Mouse (Mus musculus) gastrocnemius, postnatal 36 days (tissue): ENCODE results near the gene Tbc1d1. TPM values are rescaled to one million over a fixed set of nuclear protein-coding genes. Genes with fewer than 3 reads are reported as not detected.

Source experiments
- DNase-seq, 2 experiments: peaks; one replicate each; pipeline ENCODE4 v3.0.0; 2022
- intact Hi-C: fragments of 180-260 bp; cut with DNase I; formaldehyde crosslinking; loops from one replicate; pipeline ENCODE4 v1.15.1; 2025
- total RNA-seq, 2 experiments: library from RNA; stranded (reverse); gene quantifications; 2 replicates each; pipeline ENCODE4 v1.2.3; 2021

Tbc1d1 gene
- total RNA-seq, 2 experiments from 2014 or later, result 61.5 to 63.0 TPM

- no peak for DNase-seq
- intact Hi-C loops, result no loop called here
Measured at GRCm38 (mm10) chr5:64201071-64201470, 45.0 kb downstream of the Tbc1d1 start.

DNA sequence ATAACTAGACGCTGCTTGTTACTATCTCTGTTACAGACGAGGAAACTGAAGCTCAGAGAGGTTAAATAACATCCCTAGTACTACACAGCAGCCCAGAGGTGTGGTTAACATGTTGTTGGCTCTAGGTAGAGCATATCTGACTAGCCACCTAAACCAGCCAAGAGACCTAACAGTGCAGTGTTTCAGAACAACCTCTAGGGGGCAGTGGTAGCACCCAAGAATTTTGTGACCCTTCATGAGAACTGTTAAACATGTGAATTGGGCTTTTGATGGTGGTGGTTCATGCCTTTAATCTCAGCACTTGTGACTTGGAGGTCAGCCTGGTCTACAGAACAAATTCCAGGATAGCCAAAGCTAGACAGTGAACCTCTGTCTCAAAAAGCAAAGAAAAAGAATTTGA lies 46.2 kb downstream of the Tbc1d1 start:
- DNase-seq, result no peak
- intact Hi-C loops, result loop anchor here (2.0 kb wide), 1 partner anchor 62 kb away; no protein-coding TSS in a partner anchor

- intact Hi-C loops, result no loop called here
- DNase-seq, result no peak
Measured at GRCm38 (mm10) chr5:64205610-64206009, 49.5 kb downstream of the Tbc1d1 start.

- DNase-seq, result no peak
- intact Hi-C loops, result no loop called here
Measured at GRCm38 (mm10) chr5:64206431-64206830, 50.3 kb downstream of the Tbc1d1 start.

DNA sequence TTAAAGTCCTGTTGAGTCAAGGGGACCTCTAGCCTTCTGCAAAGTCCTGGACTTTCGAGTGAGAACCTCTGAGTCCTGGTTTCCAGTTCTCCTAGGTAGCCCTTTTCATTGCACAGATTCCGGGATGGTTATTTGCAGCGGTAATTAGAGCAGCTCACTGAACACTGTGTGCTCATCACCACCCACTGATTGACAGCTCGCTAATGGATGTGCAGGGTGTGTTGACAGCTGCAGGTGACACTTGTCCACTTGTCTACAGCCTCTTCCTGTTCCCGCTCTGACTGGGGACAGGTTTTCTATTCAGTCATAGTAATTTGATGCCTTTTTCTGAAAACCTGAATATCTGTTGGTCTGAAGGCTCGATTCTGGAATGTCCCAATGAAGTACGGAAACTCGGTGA lies 50.8 kb downstream of the Tbc1d1 start:
- no peak for DNase-seq
- intact Hi-C loops, result no loop called here

DNA sequence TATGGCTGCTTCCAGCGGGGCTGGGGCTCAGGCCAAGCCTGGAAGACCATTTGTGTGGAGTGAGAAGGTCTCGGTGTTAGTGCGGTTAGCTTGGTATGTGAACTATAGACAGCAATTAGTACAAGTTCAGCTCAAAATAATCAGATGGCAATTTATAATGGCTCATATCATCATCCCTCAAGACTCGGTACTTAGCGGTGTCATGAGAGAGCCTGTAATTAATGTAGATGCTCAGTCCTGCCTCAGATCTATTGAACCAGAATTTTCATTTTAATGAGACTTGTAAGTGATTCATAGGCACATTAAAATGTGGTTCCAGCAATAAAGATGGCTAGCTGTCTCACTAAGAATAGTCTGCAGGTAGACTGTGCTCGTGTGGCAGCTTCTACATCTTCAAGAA lies 51.7 kb downstream of the Tbc1d1 start:
- intact Hi-C loops, result no loop called here
- DNase-seq, result no peak

- no peak for DNase-seq
- intact Hi-C loops, result no loop called here
Measured at GRCm38 (mm10) chr5:64210817-64211216, 54.7 kb downstream of the Tbc1d1 start.

GRCm38 (mm10) chr5:64211284-64211683 lies 55.2 kb downstream of the Tbc1d1 start:
- intact Hi-C loops, result no loop called here
- DNase-seq, result no peak

- no peak for DNase-seq
- intact Hi-C loops, result no loop called here
Measured at GRCm38 (mm10) chr5:64212206-64212605, 56.1 kb downstream of the Tbc1d1 start.

GRCm38 (mm10) chr5:64212619-64213018 lies 56.5 kb downstream of the Tbc1d1 start:
- intact Hi-C loops, result no loop called here
- no peak for DNase-seq

GRCm38 (mm10) chr5:64215806-64216205 lies 59.7 kb downstream of the Tbc1d1 start:
- intact Hi-C loops, result no loop called here
- no peak for DNase-seq

DNA sequence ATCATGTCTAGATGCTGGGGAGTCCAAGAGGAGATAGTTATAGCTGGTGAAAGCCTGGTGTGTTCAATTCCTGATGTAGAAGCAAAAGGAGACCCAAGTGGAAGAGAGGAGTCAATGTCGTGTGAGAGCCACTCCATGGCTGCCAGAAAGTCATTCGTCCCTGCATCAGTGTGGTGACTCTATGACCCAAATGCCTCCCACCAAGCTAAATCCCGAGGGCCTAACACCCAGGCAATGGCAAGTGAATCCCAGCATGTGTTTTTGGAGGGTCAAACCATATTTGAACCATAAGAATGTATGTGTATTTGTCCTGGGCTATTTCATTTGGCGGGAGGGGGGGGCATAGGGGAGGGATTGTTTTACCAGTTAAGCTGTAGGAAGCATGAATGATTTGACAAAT lies 60.2 kb downstream of the Tbc1d1 start:
- intact Hi-C loops, result no loop called here
- DNase-seq, result no peak

- DNase-seq, result no peak
- intact Hi-C loops, result no loop called here
Measured at GRCm38 (mm10) chr5:64217256-64217655, 61.2 kb downstream of the Tbc1d1 start.

- DNase-seq, result no peak
- intact Hi-C loops, result no loop called here
Measured at GRCm38 (mm10) chr5:64217816-64218602, 61.9 kb downstream of the Tbc1d1 start.

DNA sequence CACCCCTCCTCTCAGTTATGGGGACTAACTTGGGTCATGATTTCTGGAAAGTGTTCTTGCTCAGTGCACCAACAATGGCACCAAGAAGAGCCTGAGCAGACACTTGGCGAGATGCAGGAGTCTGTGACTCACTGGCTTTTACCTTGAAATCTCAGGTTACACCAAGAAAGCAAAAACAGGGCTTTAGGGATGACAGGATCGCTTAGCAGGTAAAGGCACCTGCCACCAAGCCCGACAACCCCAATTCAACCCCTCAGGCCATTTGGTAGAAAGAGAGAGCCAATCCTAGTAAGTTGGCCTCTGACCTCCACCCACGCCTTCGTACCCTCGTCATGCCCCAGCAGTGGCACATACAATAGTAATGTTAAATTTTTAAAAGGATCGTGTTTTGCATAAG lies 62.5 kb downstream of the Tbc1d1 start:
- no peak for DNase-seq
- intact Hi-C loops, result no loop called here

DNA sequence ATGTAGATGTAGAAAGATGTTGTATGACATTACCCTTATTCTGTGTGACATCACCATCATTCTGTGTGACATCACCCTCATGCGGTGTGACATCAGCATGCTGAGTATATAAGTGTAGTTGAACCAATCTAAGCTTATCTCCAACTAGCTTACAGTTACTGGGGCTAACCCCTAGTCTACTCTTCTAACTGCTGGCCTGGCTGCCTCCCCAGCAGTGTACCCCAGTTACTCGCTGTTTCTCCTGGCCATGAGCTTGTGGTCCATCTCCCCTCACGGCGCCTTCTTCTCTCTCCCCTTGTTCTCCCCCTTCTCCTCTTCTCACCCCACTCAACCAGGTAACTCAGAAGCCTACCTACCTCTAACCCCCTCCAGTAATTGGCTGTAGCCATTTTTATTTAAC lies 64.7 kb downstream of the Tbc1d1 start:
- DNase-seq, result no peak
- intact Hi-C loops, result loop anchor here (5.0 kb wide), 1 partner anchor 37 kb away; no protein-coding TSS in a partner anchor

DNA sequence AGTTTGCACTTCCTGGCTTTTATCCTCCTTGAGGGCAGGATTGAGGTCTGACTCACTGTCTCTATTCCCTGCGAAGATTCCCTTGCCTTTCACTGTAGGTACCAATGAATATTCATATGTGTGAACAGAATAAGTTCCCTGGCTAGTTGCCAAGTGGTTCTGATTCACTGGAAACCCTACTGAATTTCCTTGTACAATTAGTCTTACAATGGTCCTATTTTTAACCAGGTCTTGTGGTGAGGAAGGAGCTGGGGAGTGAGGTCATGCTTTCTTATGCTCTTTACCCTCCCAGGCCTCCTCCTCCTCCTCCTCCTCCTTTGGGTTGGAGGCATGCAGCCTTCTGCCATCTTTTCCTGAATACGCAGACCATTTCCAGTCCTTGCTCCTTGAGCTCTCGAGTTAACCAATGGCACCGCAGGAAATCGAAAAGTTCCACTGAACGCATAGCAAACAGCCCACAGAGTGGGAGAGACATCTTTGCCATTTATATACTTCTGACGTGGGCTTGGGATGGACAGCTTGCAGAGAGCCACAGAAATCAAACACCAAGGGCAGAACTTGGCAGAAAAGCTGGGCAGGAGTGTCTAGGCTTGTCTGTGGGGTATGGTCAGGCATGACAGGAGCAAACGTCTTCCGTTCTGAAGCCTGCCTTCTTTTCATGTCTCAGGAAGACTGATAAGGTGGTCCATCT lies 68.8 kb downstream of the Tbc1d1 start:
- no peak for DNase-seq
- intact Hi-C loops, result loop anchor here (5.0 kb wide), 1 partner anchor 32 kb away; no protein-coding TSS in a partner anchor

DNA sequence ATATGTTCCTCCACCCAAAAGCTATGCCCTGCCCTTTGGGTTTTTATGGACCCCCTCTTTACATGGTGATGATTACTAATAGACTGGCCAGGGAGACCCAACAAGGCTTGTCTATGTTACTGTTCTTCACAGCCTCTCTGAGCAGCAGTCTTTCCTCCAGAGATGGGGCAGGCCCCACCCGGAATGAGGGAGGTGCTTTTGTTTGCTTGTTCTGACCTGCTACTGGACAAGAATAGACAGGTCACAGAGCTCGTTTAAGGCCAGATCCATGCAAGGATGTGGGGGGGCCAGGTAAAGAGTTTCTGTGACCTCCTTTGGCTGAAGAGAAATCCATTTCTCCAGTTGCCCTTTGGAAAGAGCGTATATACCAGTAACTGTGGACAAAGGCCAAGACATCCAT lies 72.1 kb downstream of the Tbc1d1 start:
- no peak for DNase-seq
- intact Hi-C loops, result no loop called here

- intact Hi-C loops, result no loop called here
- no peak for DNase-seq
Measured at GRCm38 (mm10) chr5:64229336-64229866, 73.3 kb downstream of the Tbc1d1 start.

- intact Hi-C loops, result no loop called here
- peak; percentile 75 to 85 for DNase-seq
Measured at GRCm38 (mm10) chr5:64230061-64230466, 74.0 kb downstream of the Tbc1d1 start.

GRCm38 (mm10) chr5:64230507-64231041 lies 74.5 kb downstream of the Tbc1d1 start:
- DNase-seq, result no peak
- intact Hi-C loops, result no loop called here
